Mouse (Mus musculus) heart, adult 8-10 months (tissue): ENCODE results near the gene Peli3. TPM values are rescaled to one million over a fixed set of nuclear protein-coding genes. Genes with fewer than 3 reads are reported as not detected.

Experiments used
- DNase-seq: peaks from one replicate; pipeline ENCODE4 v3.0.0; 2022; ENCODE audit warnings: low spot score
- total RNA-seq, 4 experiments: library from RNA; stranded (reverse); gene quantifications; 2 replicates each; pipeline ENCODE4 v1.2.4; 2022

Peli3 gene
- total RNA-seq, 4 experiments from 2014 or later, result 3.8 to 7.6 (median 5.2) TPM

GRCm38 (mm10) chr19:4915924-4916603 lies 26.9 kb downstream of the Peli3 start:
- DNase-seq, result no peak

GRCm38 (mm10) chr19:4909376-4909775 lies 33.6 kb downstream of the Peli3 start:
- DNase-seq, result no peak

- peak; percentile 9 for DNase-seq
Measured at GRCm38 (mm10) chr19:4908107-4908506, 34.8 kb downstream of the Peli3 start.

DNA sequence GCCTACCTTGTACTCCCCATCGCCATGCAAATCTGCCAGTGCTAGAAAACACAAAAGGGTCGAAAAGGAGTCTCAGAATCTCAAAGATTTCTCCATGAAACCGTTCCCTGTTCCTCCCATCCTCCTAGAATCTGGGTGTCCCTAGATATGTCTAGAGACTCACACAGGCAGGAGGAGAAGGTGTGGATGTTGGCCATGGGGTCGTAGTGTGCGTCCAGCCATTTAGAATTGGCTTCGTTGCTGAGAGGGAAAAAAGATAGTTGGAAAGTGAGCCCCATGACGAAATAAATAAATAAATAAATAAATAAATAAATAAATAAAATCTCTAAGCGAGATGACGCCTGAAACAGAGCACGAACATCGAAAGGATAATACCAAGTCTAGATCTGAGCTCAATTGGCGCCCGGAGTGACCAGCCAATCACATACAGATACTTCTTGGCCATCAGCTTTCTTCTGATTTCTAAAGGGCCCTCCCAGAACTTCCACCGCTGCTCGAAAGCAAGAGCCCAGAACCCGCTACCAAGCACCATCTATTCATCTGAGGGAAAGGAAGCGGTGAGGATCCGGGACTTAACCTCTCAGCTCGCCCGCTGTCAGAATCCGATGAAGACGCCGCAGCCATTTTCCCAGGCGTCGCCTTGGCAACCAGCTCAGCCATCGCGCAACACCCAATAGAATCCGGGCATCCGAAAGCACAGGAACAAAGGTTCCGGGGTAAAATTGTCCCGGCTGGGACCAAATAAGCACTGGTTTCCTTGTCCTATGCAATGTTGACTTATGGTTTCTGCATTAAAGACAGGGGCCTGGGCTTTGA lies 36.7 kb downstream of the Peli3 start, which contains the start of gene Bbs1:
TSS of gene Bbs1 (minus strand) at position 650 of the 816 bp plus-strand sequence.
- peak; percentile 73 for DNase-seq

- no peak for DNase-seq
Measured at GRCm38 (mm10) chr19:4899888-4900287, 43.0 kb downstream of the Peli3 start.

- no peak for DNase-seq
Measured at GRCm38 (mm10) chr19:4898972-4899371, 44.0 kb downstream of the Peli3 start.

GRCm38 (mm10) chr19:4896780-4897520 lies 46.0 kb downstream of the Peli3 start:
- no peak for DNase-seq

DNA sequence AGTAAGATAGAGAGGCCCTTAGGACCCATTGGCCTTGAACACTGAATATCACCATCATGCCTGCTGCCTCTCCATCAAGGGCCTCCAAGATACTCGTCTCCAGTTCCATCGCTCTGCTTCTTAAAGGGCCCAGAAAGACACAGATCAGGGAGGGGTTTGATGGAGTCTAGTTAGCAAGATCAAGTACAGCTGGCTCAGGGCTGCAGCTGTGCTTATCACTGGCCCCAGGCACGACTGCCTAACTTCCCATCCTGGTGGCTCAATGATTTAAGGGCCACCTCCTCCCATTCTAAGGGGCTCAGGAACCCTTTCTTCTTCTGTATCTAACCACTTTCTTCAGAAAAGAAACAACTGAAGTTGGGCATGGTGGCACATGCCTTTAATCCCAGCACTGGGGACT lies 51.1 kb downstream of the Peli3 start:
- no peak for DNase-seq

DNA sequence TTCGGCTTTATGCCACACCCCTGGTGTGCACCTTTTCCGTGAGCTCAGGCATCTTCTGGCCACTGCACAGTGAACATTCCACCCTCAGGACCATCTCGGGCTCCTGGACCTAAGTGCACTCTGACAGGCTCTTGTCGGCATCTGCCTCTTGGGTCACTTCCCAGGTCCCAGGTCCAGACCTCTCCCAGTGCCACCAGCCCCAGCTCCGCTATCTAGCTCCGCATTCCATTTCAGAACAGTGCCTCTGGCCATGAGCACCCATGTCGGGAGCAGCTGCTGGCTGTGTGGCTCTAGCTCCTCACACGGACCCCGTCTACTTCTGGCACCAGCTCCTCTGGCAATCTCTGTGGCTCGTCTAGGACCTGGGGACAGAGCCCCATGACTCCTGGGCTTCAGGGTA lies 53.1 kb downstream of the Peli3 start:
- DNase-seq, result no peak

GRCm38 (mm10) chr19:4883961-4884360 lies 59.0 kb downstream of the Peli3 start:
- no peak for DNase-seq

Other genes starting within 250 kb of the Peli3 start
- not detected for gene Gm960, start 244.5 kb downstream of the Peli3 start, total RNA-seq
- under 1 TPM; 0.22 to 0.91 (median 0.50) TPM for gene Sptbn2, start 232.0 kb downstream of the Peli3 start, total RNA-seq
- gene Rbm4b, start 186.6 kb downstream of the Peli3 start, total RNA-seq, result 1 to 10 TPM; 5.4 to 8.1 (median 6.3) TPM
- 10 to 100 TPM; 38.2 to 44.5 (median 43.4) TPM for gene Rbm4, start 149.2 kb downstream of the Peli3 start, total RNA-seq
- 10 to 100 TPM; 10.8 to 23.0 (median 16.2) TPM for gene Gm21992, start 131.5 kb downstream of the Peli3 start, total RNA-seq
- 10 to 100 TPM; 16.4 to 23.3 (median 17.3) TPM for gene Rbm14, start 131.5 kb downstream of the Peli3 start, total RNA-seq
- 10 to 100 TPM; 22.2 to 32.1 (median 28.6) TPM for gene Ccs, start 103.8 kb downstream of the Peli3 start, total RNA-seq
- gene Ccdc87, start 103.8 kb downstream of the Peli3 start, total RNA-seq, result under 1 TPM in 2 of 4 experiments, not detected in 2; 0.09 to 0.14 TPM
- gene Ctsf, start 88.0 kb downstream of the Peli3 start, total RNA-seq, result 10 to 100 TPM; 77.7 to 86.2 (median 81.6) TPM
- 1 to 10 TPM; 2.0 to 4.3 (median 2.6) TPM for gene Actn3, start 65.2 kb downstream of the Peli3 start, total RNA-seq
- 1 to 10 TPM; 2.8 to 4.2 (median 3.4) TPM for gene Zdhhc24, start 64.5 kb downstream of the Peli3 start, total RNA-seq
- gene Bbs1, start 36.5 kb downstream of the Peli3 start, total RNA-seq, result 1 to 10 TPM; 2.6 to 3.2 (median 2.9) TPM
- gene Dpp3, start 14.8 kb downstream of the Peli3 start, total RNA-seq, result 10 to 100 TPM; 17.0 to 20.0 (median 18.3) TPM
- 10 to 100 TPM; 62.8 to 74.0 (median 69.9) TPM for gene Mrpl11, start 19.0 kb upstream of the Peli3 start, total RNA-seq
- under 1 TPM in 1 of 4 experiments, not detected in 3; 0.08 TPM for gene Npas4, start 47.2 kb upstream of the Peli3 start, total RNA-seq
- 10 to 100 TPM in 2 of 4 experiments, 1 to 10 TPM in 2; 8.8 to 11.9 (median 10.6) TPM for gene Slc29a2, start 80.7 kb upstream of the Peli3 start, total RNA-seq
- gene B4gat1, start 95.7 kb upstream of the Peli3 start, total RNA-seq, result 10 to 100 TPM; 45.0 to 47.2 (median 45.6) TPM
- gene AC124502.3, start 95.8 kb upstream of the Peli3 start, total RNA-seq, result 1 to 10 TPM; 2.4 to 3.4 (median 2.6) TPM
- gene Brms1, start 98.2 kb upstream of the Peli3 start, total RNA-seq, result 10 to 100 TPM; 13.0 to 17.6 (median 15.6) TPM
- gene Rin1, start 107.4 kb upstream of the Peli3 start, total RNA-seq, result 1 to 10 TPM in 3 of 4 experiments, under 1 TPM in 1; 0.79 to 2.6 (median 2.0) TPM
- 1 to 10 TPM; 6.8 to 9.3 (median 8.7) TPM for gene Cd248, start 125.0 kb upstream of the Peli3 start, total RNA-seq
- 1 to 10 TPM; 2.1 to 3.9 (median 3.2) TPM for gene Tmem151a, start 142.4 kb upstream of the Peli3 start, total RNA-seq
- 100 to 1,000 TPM; 104 to 113 (median 111) TPM for gene Yif1a, start 145.4 kb upstream of the Peli3 start, total RNA-seq
- gene Cnih2, start 155.4 kb upstream of the Peli3 start, total RNA-seq, result under 1 TPM in 2 of 4 experiments, not detected in 2; 0.19 to 0.27 TPM
- gene Rab1b, start 163.9 kb upstream of the Peli3 start, total RNA-seq, result 100 to 1,000 TPM; 185 to 214 (median 210) TPM
- gene Klc2, start 175.4 kb upstream of the Peli3 start, total RNA-seq, result 10 to 100 TPM; 52.1 to 60.3 (median 58.6) TPM